Mouse (Mus musculus) layer of hippocampus, adult 8-10 months (tissue): ENCODE measurements at regions not wholly inside any gene's neighbourhood (a gene's known extent, or its start where the extent isn't known, plus 50 kb on each side); places are given as distances from the start of the nearest gene placed in this dataset.
"Not testable (repeated sequence)": the region's sequence is repeated elsewhere in the genome, so short reads cannot be mapped to it uniquely, and the experiment has no call there.

ENCODE experiments used
- DNase-seq, 2 experiments: peaks; one replicate each; pipeline ENCODE4 v3.0.0; 2022; ENCODE audit warnings: low spot score in 2 of 2

- no peak for DNase-seq
Measured at GRCm38 (mm10) chr8:90056331-90056730, 291.8 kb downstream of the Tox3 start.

DNA sequence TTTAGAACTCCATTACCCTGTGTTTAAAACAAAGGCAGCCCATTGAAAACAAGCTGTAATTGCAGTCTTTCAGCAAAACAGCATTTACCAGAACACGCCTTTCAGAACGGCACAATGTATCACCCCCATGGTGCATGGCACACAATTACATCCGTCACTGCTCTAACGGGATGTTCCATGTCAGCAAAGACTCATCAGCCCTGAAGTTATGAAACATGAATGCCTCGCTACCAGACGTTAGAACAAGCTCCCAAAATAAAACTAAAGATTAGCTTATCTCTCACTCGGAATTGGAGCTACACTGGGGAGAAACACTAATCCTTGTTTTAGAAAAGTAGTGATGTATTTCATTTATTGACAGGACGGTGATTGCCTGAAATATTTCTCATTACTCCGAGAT is 301.4 kb downstream of the Tox3 start:
- DNase-seq, result no peak

DNA sequence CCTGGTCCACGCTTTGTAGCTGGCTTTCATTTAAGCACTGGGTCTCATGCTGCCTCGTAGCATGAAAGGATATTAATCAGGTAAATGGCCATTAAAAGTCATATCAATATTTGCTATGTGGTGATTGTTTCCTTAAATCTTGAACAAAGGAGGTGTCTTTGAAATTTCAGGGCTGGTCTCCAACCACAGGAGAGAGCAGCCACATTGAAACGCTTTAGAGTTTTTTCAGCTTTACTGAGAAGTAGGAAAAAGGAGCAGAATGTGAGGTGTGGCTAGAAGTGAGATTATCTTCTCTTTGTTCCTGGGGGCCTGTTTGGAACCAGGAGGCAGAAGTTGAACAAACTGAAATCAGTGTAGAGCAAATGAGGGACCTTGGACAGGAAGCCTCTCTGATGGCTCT is 311.7 kb downstream of the Tox3 start:
- DNase-seq, result no peak

DNA sequence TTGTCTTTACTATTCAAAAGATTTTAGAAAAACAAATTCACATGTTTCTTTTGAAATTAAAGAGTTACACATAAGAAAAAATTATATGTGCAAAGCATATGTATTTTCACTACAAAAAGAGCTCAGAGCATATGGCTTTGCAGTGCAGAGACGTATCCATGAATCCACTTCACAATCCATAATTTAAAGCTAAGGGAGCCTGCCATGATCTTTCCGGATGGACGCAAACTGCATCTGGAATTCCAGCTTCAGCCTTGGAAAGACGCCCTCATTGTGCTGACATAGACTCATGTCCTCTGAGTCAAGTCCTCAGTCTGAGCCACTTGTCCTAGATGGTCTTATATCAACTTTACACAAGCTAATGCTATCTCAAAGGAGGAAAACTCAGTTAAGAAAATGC is 315.6 kb downstream of the Tox3 start:
- DNase-seq, result no peak

- DNase-seq, result no peak
Measured at GRCm38 (mm10) chr8:90031220-90031619, 316.9 kb downstream of the Tox3 start.

DNA sequence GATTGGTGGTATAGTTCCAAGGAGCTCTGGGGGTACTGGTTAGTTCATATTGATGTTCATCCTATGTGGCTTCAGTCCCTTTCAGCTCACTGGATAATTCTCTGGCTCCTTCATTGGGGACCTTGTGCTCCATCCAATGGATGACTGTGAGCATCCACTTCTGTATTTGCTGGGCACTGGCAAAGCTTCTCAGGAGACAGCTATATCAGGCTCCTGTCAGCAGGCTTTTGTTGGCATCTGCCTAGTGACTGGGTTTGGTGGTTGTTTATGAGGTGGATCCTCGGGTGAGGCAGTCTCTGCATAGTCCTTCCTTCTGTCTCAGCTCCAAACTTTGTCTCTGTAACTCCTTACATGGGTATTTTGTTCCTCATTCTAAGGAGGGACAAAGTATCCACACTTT is 330.2 kb downstream of the Tox3 start:
- DNase-seq, result not testable (repeated sequence)

GRCm38 (mm10) chr8:90013755-90014154 is 334.4 kb downstream of the Tox3 start:
- DNase-seq, result no peak

DNA sequence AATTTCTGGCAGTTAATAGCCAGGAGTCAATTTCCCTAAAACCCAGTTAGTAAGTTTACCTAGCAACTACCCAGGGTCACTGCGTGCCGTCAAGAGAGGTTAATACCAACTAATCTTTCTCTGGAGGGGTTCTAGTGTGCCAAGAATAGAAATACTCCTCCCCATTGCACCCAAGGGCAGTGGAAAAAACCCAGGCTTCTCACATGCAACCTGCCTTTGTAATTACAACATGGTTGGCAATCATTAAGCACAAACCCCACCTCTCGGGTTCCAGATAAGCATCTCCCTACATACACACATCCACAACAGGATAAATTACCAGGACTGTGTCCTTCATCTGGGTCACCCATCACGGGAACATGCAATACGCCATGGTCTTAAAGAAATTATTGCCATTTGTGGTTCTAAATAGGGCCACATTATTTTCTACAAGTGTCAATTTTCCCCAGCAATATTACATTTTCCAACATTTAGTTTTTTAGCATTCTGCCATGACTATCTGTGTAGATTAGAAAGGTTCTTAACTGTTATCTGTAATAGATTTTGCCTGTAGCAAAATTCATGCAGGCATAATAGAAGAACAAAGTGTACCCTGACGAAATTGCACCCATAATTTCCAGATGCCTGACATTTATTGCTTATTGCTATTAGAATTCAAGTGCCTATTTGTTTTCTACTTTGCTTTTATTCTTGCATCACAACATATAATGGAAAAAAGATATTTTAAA is 336.3 kb downstream of the Tox3 start:
- DNase-seq, result no peak

GRCm38 (mm10) chr8:90009431-90009830 is 338.7 kb downstream of the Tox3 start:
- DNase-seq, result no peak

DNA sequence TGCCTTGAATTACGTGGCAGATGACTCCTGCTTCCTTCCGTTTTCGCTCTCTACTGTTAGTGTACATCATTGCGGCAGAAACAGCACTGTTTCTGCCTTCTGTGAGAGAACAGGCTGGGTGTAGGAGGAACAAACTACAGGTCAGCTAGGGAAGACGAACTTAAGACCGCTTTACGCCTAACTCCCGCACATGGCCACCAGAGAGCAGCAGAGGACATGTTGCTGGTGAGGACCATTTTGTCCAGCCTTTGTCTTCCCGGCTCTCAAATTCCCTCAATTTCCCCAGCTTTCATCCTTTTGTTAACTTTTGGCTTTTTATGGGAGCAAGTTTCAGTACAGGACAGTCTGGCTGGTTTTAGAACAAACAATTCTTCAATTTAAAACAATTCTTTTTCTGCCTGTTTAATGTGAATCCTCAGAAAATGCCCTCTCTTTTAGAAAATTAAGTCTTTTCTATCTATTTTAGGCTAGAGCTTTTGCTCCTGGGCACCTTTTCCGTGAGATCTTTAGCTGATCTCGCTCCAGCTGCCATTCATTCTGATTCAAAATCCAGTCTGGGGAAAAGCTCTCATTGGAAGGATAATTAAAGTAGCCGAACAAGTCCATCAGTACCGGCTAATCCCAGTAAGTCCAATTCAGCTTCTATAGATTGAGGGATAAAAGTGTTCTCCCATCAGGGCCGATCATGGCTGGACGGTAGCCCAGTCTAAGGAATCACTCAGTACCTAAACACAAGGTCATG is 347.1 kb downstream of the Tox3 start:
- DNase-seq, result peak; percentile 42 to 85

DNA sequence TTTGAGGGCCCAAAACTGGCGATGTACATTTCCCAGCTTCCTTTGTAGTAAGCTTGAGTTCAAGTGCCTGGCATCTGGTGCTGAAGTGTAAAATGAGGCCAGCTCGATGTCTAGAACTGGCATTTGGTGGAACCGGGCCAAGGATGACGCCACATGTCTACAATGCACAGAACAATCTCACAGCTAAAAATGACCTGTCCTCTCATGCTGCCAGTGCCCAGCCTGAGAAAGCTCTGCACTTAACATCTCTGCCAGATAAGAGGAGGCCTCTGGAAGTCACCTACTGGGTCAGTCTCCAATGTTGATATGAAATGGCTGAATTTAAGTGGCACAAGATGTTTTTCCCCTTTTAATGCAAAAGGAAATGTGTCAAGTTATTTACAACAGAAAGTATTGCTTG is 354.4 kb downstream of the Tox3 start:
- DNase-seq, result no peak

- no peak for DNase-seq
Measured at GRCm38 (mm10) chr8:89983859-89984258, 364.3 kb downstream of the Tox3 start.

DNA sequence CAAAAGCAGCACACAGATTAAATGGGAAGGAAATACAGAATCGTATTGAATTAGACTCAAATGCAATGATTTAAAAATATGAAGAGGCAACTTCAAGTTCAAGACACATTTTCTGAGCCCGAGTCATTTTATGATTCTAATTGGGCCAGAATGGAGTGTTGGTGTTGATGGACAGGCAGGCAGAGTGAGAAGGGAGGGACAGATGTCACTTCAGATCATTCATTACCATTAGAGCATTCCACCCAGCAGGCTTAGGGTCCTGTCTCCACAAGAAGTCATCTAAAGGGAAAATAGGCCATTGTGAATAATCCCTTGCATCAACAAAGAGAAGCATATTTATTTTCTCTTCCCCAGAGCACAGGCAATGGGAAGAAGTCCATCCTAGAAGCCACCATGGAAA is 365.6 kb downstream of the Tox3 start:
- DNase-seq, result no peak

GRCm38 (mm10) chr8:89981320-89981719 is 366.8 kb downstream of the Tox3 start:
- no peak for DNase-seq

GRCm38 (mm10) chr8:89980441-89980840 is 367.7 kb downstream of the Tox3 start:
- DNase-seq, result no peak

DNA sequence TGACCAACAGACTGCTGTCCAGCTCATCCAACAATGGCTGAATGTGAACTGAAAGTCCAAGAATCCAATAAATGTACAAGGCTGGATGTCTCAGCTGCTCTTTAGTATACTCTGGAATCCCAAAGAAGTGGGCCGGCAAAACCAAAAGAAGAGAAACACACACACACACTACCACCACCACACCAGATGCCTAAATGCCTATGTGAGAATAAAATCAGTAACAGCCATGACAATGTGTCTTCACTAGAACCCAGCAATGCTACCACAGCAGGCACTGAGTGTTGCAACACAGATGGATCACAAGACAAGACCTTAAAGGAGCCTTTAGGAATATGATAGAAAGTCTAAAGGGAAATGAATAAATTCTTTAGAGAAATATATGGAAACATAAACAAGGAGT is 385.3 kb downstream of the Tox3 start:
- no peak for DNase-seq

DNA sequence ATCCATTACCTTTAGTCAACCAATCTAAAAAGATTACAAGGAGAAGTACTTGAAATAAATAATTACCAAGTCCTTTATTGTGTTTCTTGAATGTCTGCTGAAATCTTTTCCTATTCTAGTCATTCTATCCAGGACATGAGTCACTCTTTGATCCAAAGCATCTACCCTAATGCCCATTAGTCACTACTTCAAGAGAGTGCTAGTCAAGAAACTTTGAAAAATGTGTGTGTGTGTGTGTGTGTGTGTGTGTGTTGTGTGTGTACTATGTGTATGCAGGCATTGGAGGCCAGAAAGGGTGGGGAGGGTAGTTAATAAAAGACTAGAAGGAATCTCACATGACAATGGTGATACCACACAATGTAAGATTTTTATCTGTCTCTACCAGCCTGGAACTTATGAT is 390.7 kb downstream of the Tox3 start:
- no peak for DNase-seq

GRCm38 (mm10) chr8:89956482-89957020 is 391.6 kb downstream of the Tox3 start:
- no peak for DNase-seq

DNA sequence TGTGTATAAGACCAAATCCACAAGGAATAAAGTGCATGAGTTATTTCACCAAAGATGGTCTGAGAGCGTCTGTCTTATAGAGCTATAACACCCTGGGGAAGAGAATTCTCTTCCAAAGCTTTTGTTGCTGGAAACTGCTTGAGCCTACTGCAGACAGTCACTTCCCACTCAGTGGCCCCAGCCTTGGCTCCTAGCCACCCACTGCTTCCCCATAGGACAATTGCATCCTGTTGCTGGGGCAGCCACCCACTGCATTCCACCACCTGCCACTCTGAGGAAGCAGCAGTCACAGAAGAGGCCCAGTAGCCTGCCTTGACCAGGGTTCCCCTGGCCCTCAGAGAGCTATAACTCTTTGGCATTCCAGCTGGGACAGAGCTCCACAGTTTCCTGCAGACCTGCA is 409.3 kb downstream of the Tox3 start:
- DNase-seq, result peak; percentile 34 to 70

DNA sequence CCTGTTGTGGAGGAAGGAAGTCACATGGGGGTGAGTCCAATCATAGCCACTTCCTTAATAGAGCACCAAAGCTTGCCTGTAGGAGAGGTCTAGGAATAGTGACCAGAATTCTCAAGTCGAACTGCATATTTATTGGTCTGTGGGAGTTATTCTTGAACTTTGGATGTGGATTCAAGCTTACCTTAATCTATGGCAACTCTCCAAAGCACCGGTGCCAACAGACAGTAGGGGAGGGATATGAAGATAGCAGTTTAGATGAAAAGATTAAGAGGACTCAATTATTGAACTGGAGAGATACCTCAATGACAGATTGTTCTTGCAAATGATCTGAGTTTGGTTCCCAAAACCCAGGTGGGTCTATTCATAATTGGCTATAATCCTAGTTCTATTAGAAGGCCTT is 413.6 kb downstream of the Tox3 start:
- no peak for DNase-seq

DNA sequence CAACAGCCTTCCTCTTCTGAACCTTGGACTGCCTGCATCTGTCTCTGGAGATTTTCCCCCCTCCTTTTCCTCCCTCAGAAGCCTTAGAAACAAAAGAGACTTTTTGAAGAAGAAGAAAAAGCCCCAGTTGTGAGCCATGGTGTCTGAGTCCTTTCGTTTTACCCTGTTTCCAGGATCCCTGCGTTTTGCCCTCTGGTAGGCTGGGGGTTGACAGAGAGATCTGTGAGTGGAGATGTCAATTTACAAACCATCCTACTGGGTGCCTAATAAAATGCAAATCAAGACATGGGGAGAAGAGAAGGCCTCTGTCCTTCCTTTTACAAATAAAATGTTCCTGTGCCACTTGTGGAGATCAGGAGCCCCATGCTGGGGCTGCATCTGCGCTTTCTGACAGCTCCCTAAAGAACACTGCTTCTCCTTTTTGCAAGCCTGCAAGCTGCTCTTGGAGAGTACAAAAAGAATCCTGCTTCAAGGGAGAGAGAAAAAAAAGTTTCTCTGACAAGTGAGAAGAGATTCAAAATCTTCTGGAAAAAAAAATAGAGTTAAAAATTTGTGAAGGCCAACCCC is 421.4 kb downstream of the Tox3 start:
- DNase-seq, result peak in 1 of 2 experiments; percentile 24

GRCm38 (mm10) chr8:89924697-89925096 is 423.4 kb downstream of the Tox3 start:
- DNase-seq, result peak in 1 of 2 experiments; percentile 14
